Mouse (Mus musculus) liver, adult 2 months (tissue): ENCODE measurements around the gene Bcl2l12. TPM values are rescaled to one million over a fixed set of nuclear protein-coding genes. Genes with fewer than 3 reads are reported as not detected.

Experiments used
- DNase-seq: peaks from one replicate; pipeline ENCODE4 v3.0.0-alpha.2; 2011; ENCODE audit warnings: low read depth, low spot score; ENCODE audit errors: extremely low read depth
- H3K27ac ChIP-seq: fragments of 200-500 bp; replicated peaks from 2 replicates; pipeline ENCODE4 v1.5.1; 2012; ENCODE audit warnings: low read depth, mild to moderate bottlenecking, control low read depth, inconsistent platforms, low read length; ENCODE audit not compliant: insufficient read depth
- H3K27me3 ChIP-seq: fragments of 200-500 bp; 2 replicates; pipeline ENCODE4 v1.6.1; 2012; ENCODE audit warnings: mild to moderate bottlenecking, moderate library complexity, low read length, inconsistent platforms; ENCODE audit not compliant: control insufficient read depth, insufficient read depth
- H3K36me3 ChIP-seq: fragments of 200-500 bp; 2 replicates; pipeline ENCODE4 v1.6.1; 2012; ENCODE audit warnings: low read length, inconsistent platforms; ENCODE audit not compliant: control insufficient read depth, insufficient read depth
- H3K4me1 ChIP-seq: fragments of 200-500 bp; 2 replicates; pipeline ENCODE4 v1.6.1; 2011; ENCODE audit warnings: low read length; ENCODE audit not compliant: control insufficient read depth, insufficient read depth
- H3K4me3 ChIP-seq: fragments of 200-500 bp; 2 replicates; pipeline ENCODE4 v1.5.1; 2011; ENCODE audit warnings: low read depth, mild to moderate bottlenecking, control low read depth, low read length, moderate library complexity; ENCODE audit not compliant: insufficient read depth
- H3K79me2 ChIP-seq: fragments of 200-500 bp; 2 replicates; pipeline ENCODE4 v1.6.1; 2012; ENCODE audit warnings: inconsistent platforms, mild to moderate bottlenecking, low read length, moderate library complexity; ENCODE audit not compliant: control insufficient read depth, insufficient read depth
- H3K9ac ChIP-seq: fragments of 200-500 bp; 2 replicates; pipeline ENCODE4 v1.6.1; 2012; ENCODE audit warnings: low read depth, mild to moderate bottlenecking, control low read depth, inconsistent platforms, low read length
- CTCF ChIP-seq: fragments of 200-500 bp; IDR thresholded peaks from 2 replicates; pipeline ENCODE4 v1.5.1; 2011; ENCODE audit warnings: low read depth, low read length, control low read depth
- POLR2A ChIP-seq: fragments of 200-500 bp; IDR thresholded peaks from 2 replicates; pipeline ENCODE4 v1.6.1; 2011; ENCODE audit warnings: low read length, control low read depth; ENCODE audit not compliant: insufficient read depth; ENCODE audit errors: extremely low read depth
- WGBS: fragments of 180-500 bp; shearing (Covaris S2); methylation state at CpG from one replicate; pipeline ENCODE4 v1.1.7; 2018; 5-methylcytosine and 5-hydroxymethylcytosine counted together
- polyA plus RNA-seq: library from polyadenylated mRNA; depleted of rRNA; stranded (reverse); fragments of >200 nt; gene quantifications from 2 replicates; pipeline ENCODE4 v1.2.3, GENCODE M21; 2012
- total RNA-seq: library from RNA; depleted of rRNA; stranded (reverse); fragments of >200 nt; gene quantifications from 2 replicates; pipeline ENCODE4 v1.2.3, GENCODE M21; 2014

Gene Bcl2l12
- total and polyA plus RNA-seq, 2 experiments: 5.6 to 14.5 TPM

- Histone ChIP-seq H3K36me3 (peaks cover 17% of the 10 kb centered on the region), H3K27ac (no peak overlapping the region), H3K4me1 (0 out of 2 replicates have a peak, but pooled peaks cover 2% of the 10 kb centered on the region), H3K79me2 (peaks cover 18% of the 10 kb centered on the region), H3K4me3 (no peak overlapping the region), H3K9ac (no peak overlapping the region), H3K27me3 (no peaks in the 10 kb centered on the region)
- no peak for TF ChIP-seq CTCF
- DNase-seq: peak; percentile 71
- WGBS: 69% methylated on average over 4 of the region's 4 CpGs
Observed at GRCm38 (mm10) chr7:45012824-45013223, 14.3 kb upstream of the Bcl2l12 start.

- Histone ChIP-seq H3K4me3 (no peak overlapping the region), H3K27me3 (no peaks in the 10 kb centered on the region), H3K79me2 (peaks cover 18% of the 10 kb centered on the region), H3K9ac (no peak overlapping the region), H3K27ac (no peak overlapping the region), H3K36me3 (peaks cover 17% of the 10 kb centered on the region), H3K4me1 (0 out of 2 replicates have a peak, but pooled peaks cover 2% of the 10 kb centered on the region)
- 98% methylated on average over 6 of the region's 6 CpGs for WGBS
- no peak for TF ChIP-seq POLR2A
- no peak for TF ChIP-seq CTCF
- no peak for DNase-seq
Observed at GRCm38 (mm10) chr7:45012011-45012410, 13.5 kb upstream of the Bcl2l12 start.

GRCm38 (mm10) chr7:45008411-45008810 lies 9.9 kb upstream of the Bcl2l12 start:
- Histone ChIP-seq H3K36me3 (peaks cover 17% of the 10 kb centered on the region), H3K9ac (no peak overlapping the region), H3K27ac (no peak overlapping the region), H3K4me3 (no peak overlapping the region), H3K79me2 (peaks cover 9% of the 10 kb centered on the region), H3K4me1 (0 out of 2 replicates have a peak, but pooled peaks cover 2% of the 10 kb centered on the region), H3K27me3 (no peaks in the 10 kb centered on the region)
- TF ChIP-seq POLR2A (no peak), CTCF (no peak)
- DNase-seq: no peak
- WGBS: 96% methylated on average over 19 of the region's 19 CpGs

GRCm38 (mm10) chr7:45007846-45008245 lies 9.3 kb upstream of the Bcl2l12 start:
- Histone ChIP-seq H3K27me3 (no peaks in the 10 kb centered on the region), H3K36me3 (peaks cover 19% of the 10 kb centered on the region), H3K4me1 (no peaks in the 10 kb centered on the region), H3K9ac (no peak overlapping the region), H3K79me2 (peaks cover 9% of the 10 kb centered on the region), H3K4me3 (no peak overlapping the region), H3K27ac (no peak overlapping the region)
- WGBS: 96% methylated on average over 30 of the region's 30 CpGs
- TF ChIP-seq POLR2A (no peak), CTCF (no peak)
- no peak for DNase-seq

GRCm38 (mm10) chr7:45007141-45007540 lies 8.6 kb upstream of the Bcl2l12 start:
- H3K36me3 ChIP-seq: peaks cover 15% of the 10 kb centered on the region
- H3K4me1 ChIP-seq: no peaks in the 10 kb centered on the region
- TF ChIP-seq CTCF (no peak), POLR2A (no peak)
- no peaks in the 10 kb centered on the region for H3K27me3 ChIP-seq
- no peak overlapping the region for H3K4me3 ChIP-seq
- no peak overlapping the region for H3K9ac ChIP-seq
- H3K79me2 ChIP-seq: peaks cover 6% of the 10 kb centered on the region; the same call in 1 of the 2 replicates
- 97% methylated on average over 29 of the region's 29 CpGs for WGBS
- no peak for DNase-seq
- no peak overlapping the region for H3K27ac ChIP-seq

GRCm38 (mm10) chr7:45006503-45006902 lies 8.0 kb upstream of the Bcl2l12 start:
- Histone ChIP-seq H3K9ac (no peak overlapping the region), H3K4me3 (no peak overlapping the region), H3K27me3 (no peaks in the 10 kb centered on the region), H3K36me3 (peaks cover 11% of the 10 kb centered on the region), H3K4me1 (no peaks in the 10 kb centered on the region), H3K79me2 (peaks cover 3% of the 10 kb centered on the region; the same call in 1 of the 2 replicates), H3K27ac (no peak overlapping the region)
- WGBS: 94% methylated on average over 12 of the region's 12 CpGs
- TF ChIP-seq CTCF (no peak), POLR2A (no peak)
- DNase-seq: no peak
